Mouse (Mus musculus): ENCODE measurements at regions not wholly inside any gene's neighbourhood (a gene's known extent, or its start where the extent isn't known, plus 50 kb on each side); places are given as distances from the start of the nearest gene placed in this dataset.

GRCm38 (mm10) chr10:66920761-66921684, 174.9 kb upstream of the Jmjd1c start:
- no peak overlapping the region for H3K4me3 ChIP-seq (replicated peaks)
- H3K9me3 ChIP-seq = peaks cover 12% of the 10 kb centered on the region
- TF ChIP-seq FLI1 (IDR thresholded peaks at IDR 0.05; ENCODE audit: low read length) (no peak), GATA1 (IDR thresholded peaks at IDR 0.05; ENCODE audit: borderline replicate concordance, low read length) (no peak)
- peaks cover 23% of the 10 kb centered on the region for H3K4me1 ChIP-seq
- H3K27me3 ChIP-seq (replicated peaks) = peaks cover 38% of the 10 kb centered on the region
- H3K36me3 ChIP-seq (replicated peaks; ENCODE audit: low read length) = peaks cover 3% of the 10 kb centered on the region

DNA sequence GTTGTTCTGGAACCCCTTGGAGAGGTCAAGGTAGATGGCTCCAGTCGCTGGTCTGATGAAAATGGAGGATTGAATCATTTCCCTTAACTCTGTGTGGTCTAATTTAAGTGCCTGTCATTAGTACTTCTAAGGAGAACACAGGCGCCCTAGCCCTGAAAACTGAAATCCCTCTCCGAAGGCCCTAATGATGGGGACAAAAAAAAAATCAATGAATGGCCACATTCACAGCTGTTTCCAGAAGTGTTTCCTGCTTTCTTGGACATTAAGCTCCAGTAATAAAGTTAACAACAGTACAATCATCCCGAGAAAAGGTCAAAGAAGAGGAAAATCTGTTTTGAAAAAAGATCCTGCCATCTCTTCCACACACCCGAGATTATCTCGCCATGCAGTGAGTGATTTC, 174.1 kb upstream of the Jmjd1c start:
- H3K36me3 ChIP-seq (replicated peaks; ENCODE audit: low read length) = peaks cover 3% of the 10 kb centered on the region
- TF ChIP-seq GATA1 (IDR thresholded peaks at IDR 0.05; ENCODE audit: borderline replicate concordance, low read length) (no peak), FLI1 (IDR thresholded peaks at IDR 0.05; ENCODE audit: low read length) (no peak)

GRCm38 (mm10) chr10:66922314-66922713, 173.6 kb upstream of the Jmjd1c start:
- Histone ChIP-seq H3K27me3 (replicated peaks) (peaks cover 38% of the 10 kb centered on the region), H3K9me3 (peaks cover 12% of the 10 kb centered on the region), H3K36me3 (replicated peaks; ENCODE audit: low read length) (peaks cover 3% of the 10 kb centered on the region), H3K4me3 (replicated peaks) (no peak overlapping the region), H3K4me1 (peaks cover 23% of the 10 kb centered on the region)
- TF ChIP-seq FLI1 (IDR thresholded peaks at IDR 0.05; ENCODE audit: low read length) = no peak
- no peak for TF ChIP-seq GATA1 (IDR thresholded peaks at IDR 0.05; ENCODE audit: borderline replicate concordance, low read length)

More for the DNA sequence above, 174.1 kb upstream of the Jmjd1c start:
- Histone ChIP-seq H3K4me1 (peaks cover 23% of the 10 kb centered on the region), H3K9me3 (peaks cover 12% of the 10 kb centered on the region), H3K27me3 (replicated peaks) (peaks cover 38% of the 10 kb centered on the region), H3K4me3 (replicated peaks) (no peak overlapping the region)

- Histone ChIP-seq H3K4me1 (peaks cover 35% of the 10 kb centered on the region), H3K4me3 (replicated peaks) (no peak overlapping the region)
Observed at GRCm38 (mm10) chr10:66923947-66924346, 172.0 kb upstream of the Jmjd1c start.

GRCm38 (mm10) chr10:66924418-66924817, 171.5 kb upstream of the Jmjd1c start:
- Histone ChIP-seq H3K36me3 (replicated peaks; ENCODE audit: low read length) (no peaks in the 10 kb centered on the region), H3K4me3 (replicated peaks) (no peak overlapping the region), H3K4me1 (peaks cover 35% of the 10 kb centered on the region), H3K27me3 (replicated peaks) (peaks cover 28% of the 10 kb centered on the region), H3K9me3 (no peaks in the 10 kb centered on the region)
- no peak for TF ChIP-seq FLI1 (IDR thresholded peaks at IDR 0.05; ENCODE audit: low read length)
- TF ChIP-seq GATA1 (IDR thresholded peaks at IDR 0.05; ENCODE audit: borderline replicate concordance, low read length) = no peak

More at GRCm38 (mm10) chr10:66923947-66924346, 172.0 kb upstream of the Jmjd1c start:
- no peaks in the 10 kb centered on the region for H3K9me3 ChIP-seq
- TF ChIP-seq GATA1 (IDR thresholded peaks at IDR 0.05; ENCODE audit: borderline replicate concordance, low read length) = no peak
- TF ChIP-seq FLI1 (IDR thresholded peaks at IDR 0.05; ENCODE audit: low read length) = no peak
- no peaks in the 10 kb centered on the region for H3K36me3 ChIP-seq (replicated peaks; ENCODE audit: low read length)
- peaks cover 32% of the 10 kb centered on the region for H3K27me3 ChIP-seq (replicated peaks)

- no peak for TF ChIP-seq FLI1 (IDR thresholded peaks at IDR 0.05; ENCODE audit: low read length)
- TF ChIP-seq GATA1 (IDR thresholded peaks at IDR 0.05; ENCODE audit: borderline replicate concordance, low read length) = no peak
- Histone ChIP-seq H3K36me3 (replicated peaks; ENCODE audit: low read length) (no peaks in the 10 kb centered on the region), H3K4me3 (replicated peaks) (no peak overlapping the region), H3K9me3 (no peaks in the 10 kb centered on the region), H3K27me3 (replicated peaks) (peaks cover 24% of the 10 kb centered on the region), H3K4me1 (peaks cover 29% of the 10 kb centered on the region)
Observed at GRCm38 (mm10) chr10:66925553-66926127, 170.3 kb upstream of the Jmjd1c start.

DNA sequence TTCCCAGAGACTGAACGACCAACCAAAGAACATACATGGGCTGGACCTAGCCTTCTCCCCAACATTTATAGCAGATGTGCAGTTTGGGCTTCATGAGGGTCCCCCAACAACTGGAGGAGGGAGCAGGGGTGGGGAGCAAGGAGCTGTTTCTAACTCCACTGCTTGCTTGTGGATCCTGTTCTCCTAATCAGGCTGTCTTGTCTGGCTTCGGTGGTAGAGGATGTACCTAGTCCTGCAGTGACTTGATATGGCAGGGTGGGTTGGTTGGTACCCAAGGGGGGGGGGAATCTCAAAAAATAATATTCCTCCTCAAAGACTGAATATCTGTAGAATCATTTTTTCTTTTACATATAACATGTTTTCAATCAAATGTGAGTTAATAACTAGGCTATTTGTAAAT, 168.3 kb upstream of the Jmjd1c start:
- Histone ChIP-seq H3K9me3 (no peaks in the 10 kb centered on the region), H3K36me3 (replicated peaks; ENCODE audit: low read length) (no peaks in the 10 kb centered on the region), H3K4me1 (peaks cover 38% of the 10 kb centered on the region), H3K4me3 (replicated peaks) (no peak overlapping the region), H3K27me3 (replicated peaks) (peaks cover 8% of the 10 kb centered on the region)
- no peak for TF ChIP-seq FLI1 (IDR thresholded peaks at IDR 0.05; ENCODE audit: low read length)
- no peak for TF ChIP-seq GATA1 (IDR thresholded peaks at IDR 0.05; ENCODE audit: borderline replicate concordance, low read length)

GRCm38 (mm10) chr10:66928211-66928990, 167.5 kb upstream of the Jmjd1c start:
- H3K4me1 ChIP-seq = peaks cover 43% of the 10 kb centered on the region
- no peaks in the 10 kb centered on the region for H3K36me3 ChIP-seq (replicated peaks; ENCODE audit: low read length)
- no peaks in the 10 kb centered on the region for H3K9me3 ChIP-seq
- no peak for TF ChIP-seq FLI1 (IDR thresholded peaks at IDR 0.05; ENCODE audit: low read length)
- TF ChIP-seq GATA1 (IDR thresholded peaks at IDR 0.05; ENCODE audit: borderline replicate concordance, low read length) = no peak
- no peak overlapping the region for H3K4me3 ChIP-seq (replicated peaks)
- H3K27me3 ChIP-seq (replicated peaks) = peaks cover 4% of the 10 kb centered on the region

DNA sequence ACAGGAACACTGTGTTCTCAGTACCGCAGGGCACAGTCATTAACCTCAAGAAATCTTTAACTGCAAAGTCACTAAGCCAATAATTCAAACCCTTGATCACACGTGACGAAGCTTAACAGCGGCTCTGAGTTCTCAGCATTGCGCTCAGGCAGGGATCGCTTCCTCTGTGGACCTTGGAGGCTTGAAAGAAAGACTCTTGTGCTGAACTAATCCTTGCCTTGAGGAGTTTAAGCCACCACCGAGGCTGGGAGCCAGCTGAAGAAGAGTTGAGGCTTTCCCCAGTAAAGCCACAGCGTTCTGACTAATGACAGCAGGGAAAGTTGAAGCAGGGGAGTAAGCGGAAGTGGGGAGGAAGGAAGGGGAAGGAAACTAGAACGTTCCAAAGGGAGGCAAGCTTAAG, 165.4 kb upstream of the Jmjd1c start:
- Histone ChIP-seq H3K36me3 (replicated peaks; ENCODE audit: low read length) (no peaks in the 10 kb centered on the region), H3K4me3 (replicated peaks) (peak overlapping the region; percentile 44), H3K9me3 (no peaks in the 10 kb centered on the region), H3K27me3 (replicated peaks) (no peaks in the 10 kb centered on the region), H3K4me1 (peaks cover 41% of the 10 kb centered on the region)
- TF ChIP-seq FLI1 (IDR thresholded peaks at IDR 0.05; ENCODE audit: low read length) (no peak), GATA1 (IDR thresholded peaks at IDR 0.05; ENCODE audit: borderline replicate concordance, low read length) (no peak)
